Mouse (Mus musculus): ENCODE results near the gene Pgpep1l.

Pgpep1l gene

DNA sequence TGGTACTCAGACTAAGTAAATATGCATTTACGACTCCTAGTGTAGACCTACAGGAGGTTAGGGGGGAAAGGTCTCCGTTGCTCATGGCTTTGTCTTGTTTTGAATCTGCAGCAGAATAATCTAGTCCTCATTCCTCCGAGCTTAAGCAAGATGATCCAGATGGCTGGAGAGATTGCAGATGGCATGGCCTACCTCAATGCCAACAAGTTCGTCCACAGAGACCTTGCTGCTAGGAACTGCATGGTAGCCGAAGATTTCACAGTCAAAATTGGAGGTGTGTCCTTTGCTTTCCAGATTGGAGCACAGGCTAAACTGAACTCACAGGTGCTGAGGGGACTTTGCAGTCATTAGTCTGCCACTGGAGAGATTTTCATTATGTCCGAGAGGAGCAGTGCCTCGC lies 52.1 kb downstream of the Pgpep1l start:
- peak; percentile 65 for DNase-seq

DNA sequence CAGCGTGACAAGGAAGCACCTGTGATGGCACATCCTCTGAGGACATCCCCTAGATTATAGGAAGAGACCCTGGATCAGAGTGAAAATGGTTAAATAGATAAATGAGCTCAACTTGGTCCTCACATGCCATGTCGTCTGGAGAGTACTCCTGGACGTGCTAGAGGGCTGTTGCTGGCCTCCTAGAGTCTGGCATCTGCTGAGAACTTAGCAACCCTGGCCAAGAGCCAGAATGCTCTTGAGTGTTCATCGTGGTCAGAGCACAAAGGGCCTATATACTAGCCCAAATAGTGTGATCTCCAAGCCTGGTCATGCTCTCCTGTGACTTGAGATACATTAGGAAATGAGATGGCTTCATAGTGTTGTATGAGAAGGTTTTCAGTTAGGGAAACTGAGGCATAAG lies 53.6 kb downstream of the Pgpep1l start:
- DNase-seq: no peak

DNA sequence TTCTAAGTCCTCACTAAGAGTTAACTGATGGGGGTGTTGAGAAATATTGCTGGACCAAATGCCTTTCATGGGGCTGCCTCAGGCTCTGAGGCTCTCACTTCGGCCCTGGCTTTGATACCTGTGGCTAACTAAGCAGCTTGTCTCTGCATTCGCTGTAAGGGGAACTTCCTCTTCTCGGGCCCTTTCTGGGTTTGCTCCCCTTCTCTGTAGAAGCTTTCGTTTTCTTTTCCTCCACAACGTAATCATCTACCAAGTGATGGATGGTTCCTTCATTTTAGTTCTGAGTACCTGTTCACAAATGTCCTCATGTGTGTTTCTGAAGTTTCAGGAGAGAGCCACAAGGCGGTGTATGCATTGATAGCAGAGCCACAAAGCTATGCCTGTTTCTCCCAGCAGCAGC lies 55.0 kb downstream of the Pgpep1l start:
- no peak for DNase-seq

DNA sequence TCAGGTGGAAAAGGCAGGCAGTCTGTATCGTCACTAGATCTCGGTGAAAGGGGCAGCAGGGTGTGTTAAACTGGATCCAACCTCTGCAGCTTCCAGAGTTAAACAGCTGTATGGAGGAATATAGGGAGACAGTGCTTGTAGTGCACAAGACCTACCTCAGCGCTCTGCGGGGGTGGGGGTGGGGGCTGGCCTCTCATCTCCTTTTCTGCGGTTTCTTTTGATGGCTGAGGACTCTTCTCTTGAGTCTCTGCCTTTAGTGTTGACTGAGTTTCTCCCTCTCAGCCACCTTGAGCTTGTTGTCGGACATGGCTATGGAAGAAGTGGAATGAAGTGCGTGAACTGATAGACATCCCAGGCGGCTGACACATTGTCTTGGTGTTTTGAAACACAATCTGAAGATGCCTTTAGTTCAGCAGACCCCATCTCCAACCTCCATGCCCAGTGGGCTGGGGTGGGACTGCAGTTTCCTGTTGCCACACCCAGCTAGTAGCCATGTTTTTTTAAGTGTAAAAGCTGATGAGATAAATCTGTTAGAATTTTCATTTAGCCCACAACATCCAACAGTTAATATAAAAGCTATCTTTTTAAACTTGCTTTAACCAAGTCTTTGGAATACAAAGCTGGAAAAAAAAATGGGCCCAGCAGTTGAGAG lies 58.1 kb downstream of the Pgpep1l start:
- no peak for DNase-seq

DNA sequence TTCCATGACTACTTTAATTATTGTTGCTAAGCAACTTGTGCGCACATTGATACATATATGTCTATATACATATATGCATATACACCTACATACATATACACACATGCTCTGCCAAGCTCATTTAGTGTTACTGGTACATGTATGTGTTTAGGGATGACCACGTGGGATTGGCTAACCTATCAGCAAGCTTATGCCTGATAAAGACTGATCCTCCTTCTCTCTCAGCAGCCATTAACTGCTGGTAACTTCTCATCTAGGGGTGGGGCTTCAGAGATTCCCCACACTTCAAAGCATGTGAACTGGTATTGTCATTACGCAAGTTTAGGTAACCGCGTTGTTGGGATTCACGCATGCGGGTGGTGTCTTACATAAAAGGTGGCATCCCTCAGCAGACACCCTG lies 64.4 kb downstream of the Pgpep1l start:
- DNase-seq: no peak

DNA sequence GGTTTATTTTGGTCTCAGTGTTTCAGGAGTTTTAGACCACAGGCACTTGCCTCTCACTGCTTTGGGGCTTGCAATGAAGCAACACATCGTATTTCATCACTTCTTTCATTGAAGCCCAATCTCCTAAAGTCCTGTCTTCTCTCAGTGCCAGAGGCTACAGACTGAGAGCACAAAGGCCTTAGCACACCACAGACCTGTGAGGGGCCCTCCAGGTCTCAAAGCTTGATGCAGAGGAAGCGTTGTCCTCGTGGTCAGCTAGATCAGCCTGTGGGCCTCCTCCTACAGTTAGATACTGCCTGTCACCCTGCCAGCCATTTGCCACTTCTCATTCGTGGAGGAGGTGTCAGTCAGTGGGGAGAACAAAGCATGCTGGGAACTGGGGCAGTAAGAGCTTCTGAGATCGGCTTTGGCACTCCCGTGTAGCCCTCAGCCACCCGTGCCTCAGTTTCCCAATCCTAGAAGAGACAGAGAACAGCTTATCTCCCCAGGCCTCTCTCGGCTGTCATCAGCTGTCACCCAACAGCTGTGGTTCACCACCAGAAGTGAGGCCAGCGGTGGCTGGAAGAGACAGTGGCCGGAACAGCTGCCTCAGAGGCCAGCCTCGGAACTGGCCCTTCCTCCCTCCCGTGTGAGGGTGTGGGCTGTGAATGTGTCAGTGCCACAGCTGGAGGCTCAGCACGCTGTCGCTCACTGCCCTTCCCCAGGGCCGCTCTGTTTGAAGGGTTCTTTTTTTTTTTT lies 69.9 kb downstream of the Pgpep1l start:
- no peak for DNase-seq

DNA sequence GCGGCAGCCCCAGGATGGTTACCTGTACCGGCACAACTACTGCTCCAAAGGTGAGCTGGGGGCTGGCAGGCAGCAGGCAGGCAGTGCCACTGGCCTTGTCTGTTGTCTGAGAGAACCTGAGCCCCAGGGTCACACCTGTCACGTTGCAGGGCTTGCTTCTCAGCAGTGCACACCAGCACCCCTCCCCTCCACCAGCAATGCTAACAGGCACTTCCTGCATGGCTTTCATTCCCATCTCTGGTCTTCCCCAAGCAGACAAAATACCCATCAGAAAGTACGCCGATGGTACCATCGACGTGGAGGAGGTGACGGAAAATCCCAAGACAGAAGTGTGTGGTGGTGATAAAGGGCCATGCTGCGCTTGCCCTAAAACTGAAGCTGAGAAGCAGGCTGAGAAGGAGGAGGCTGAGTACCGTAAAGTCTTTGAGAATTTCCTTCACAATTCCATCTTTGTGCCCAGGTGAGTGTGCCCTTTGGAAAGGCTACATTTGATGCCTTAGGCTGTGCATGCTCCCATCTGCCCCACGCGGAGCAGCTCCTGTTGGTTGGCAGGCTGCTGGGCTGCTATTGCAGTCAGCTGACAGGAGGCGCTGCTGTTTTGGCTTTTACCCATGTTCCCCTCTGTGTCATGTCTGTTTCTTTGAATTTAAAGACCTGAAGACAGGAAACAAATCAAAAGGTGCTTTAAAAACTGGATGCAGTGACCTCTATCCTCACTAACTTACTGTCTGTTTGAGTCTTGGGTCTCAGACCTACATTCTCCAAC lies 74.2 kb downstream of the Pgpep1l start:
- no peak for DNase-seq

DNA sequence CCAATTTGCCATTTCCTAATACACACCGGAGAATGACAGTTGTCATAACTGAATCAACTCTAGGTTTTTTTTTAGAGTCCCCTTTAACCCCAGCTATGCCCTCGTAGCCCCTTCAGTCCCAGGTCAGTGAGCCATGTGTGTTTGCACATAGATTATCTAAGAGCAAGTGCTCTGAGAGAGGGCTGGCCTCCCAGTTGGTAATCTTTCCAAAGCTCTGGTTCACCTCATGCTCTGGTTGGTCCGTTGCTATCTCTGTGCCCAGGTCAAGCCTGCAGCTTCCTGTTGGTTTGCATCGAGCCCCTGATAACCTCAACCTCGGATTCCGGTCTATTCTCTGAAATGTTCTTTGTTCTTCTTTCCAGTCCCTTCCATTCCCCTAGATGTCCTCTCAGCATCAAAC lies 74.8 kb downstream of the Pgpep1l start:
- no peak for DNase-seq

Data from cerebellum, adult 9-11 months (tissue).